Mouse (Mus musculus) kidney, embryonic 16.5 days (tissue): ENCODE data around the gene Ascc3. TPM values are rescaled to one million over a fixed set of nuclear protein-coding genes. Genes with fewer than 3 reads are reported as not detected.
A peak's percentile ranks its signal among the peaks of the same experiment; 100 is the strongest.

Experiments used
- ATAC-seq: fragments of 200-750 bp; cut with Nextera tagmentation; 2 replicates; pipeline ENCODE4 v1.8.0; 2017; ENCODE audit warnings: moderate TSS enrichment; ENCODE audit not compliant: low FRiP score, low TSS enrichment
- H3K27ac ChIP-seq: fragments of 300-500 bp; sonication (generic); 2 replicates; pipeline ENCODE4 v1.5.1; 2014; ENCODE audit warnings: low read length
- H3K27me3 ChIP-seq: fragments of 300-500 bp; sonication (generic); 2 replicates; pipeline ENCODE4 v1.6.1; 2014; ENCODE audit warnings: low read length, control low read depth, mixed read lengths; ENCODE audit not compliant: insufficient read depth
- H3K36me3 ChIP-seq: fragments of 300-500 bp; sonication (generic); 2 replicates; pipeline ENCODE4 v1.6.1; 2014; ENCODE audit warnings: low read length, control low read depth, mixed read lengths; ENCODE audit not compliant: insufficient read depth
- H3K4me1 ChIP-seq: fragments of 300-500 bp; sonication (generic); 2 replicates; pipeline ENCODE4 v1.6.1; 2014; ENCODE audit warnings: low read length, control low read depth, mixed read lengths; ENCODE audit not compliant: insufficient read depth
- H3K4me2 ChIP-seq: fragments of 300-500 bp; sonication (generic); replicated peaks from 2 replicates; pipeline ENCODE4 v1.6.1; 2014; ENCODE audit warnings: low read depth, low read length
- H3K4me3 ChIP-seq: fragments of 300-500 bp; sonication (generic); 2 replicates; pipeline ENCODE4 v1.5.1; 2014; ENCODE audit warnings: mild to moderate bottlenecking, low read length
- H3K9ac ChIP-seq: fragments of 300-500 bp; sonication (generic); replicated peaks from 2 replicates; pipeline ENCODE4 v1.6.1; 2014; ENCODE audit warnings: low read length
- H3K9me3 ChIP-seq: fragments of 300-500 bp; sonication (generic); 2 replicates; pipeline ENCODE4 v1.6.1; 2016; ENCODE audit warnings: low read length, control low read depth
- WGBS: fragments of 180-500 bp; shearing (Covaris S2); extraction: QIAGEN DNeasy Blood & Tissue Kit; methylation state at CpG from one replicate; pipeline ENCODE4 v1.1.7; 2014; 5-methylcytosine and 5-hydroxymethylcytosine counted together
- polyA plus RNA-seq: library from polyadenylated mRNA; unstranded; fragments of >200 nt; fragmentation: Nextera tagmentation; extraction: Ambion mirVana; gene quantifications from 2 replicates; pipeline ENCODE4 v1.2.1, GENCODE M21; 2015

Ascc3 gene
- polyA plus RNA-seq, 1 experiment from 2014 or later: 14.4 TPM

- 88% methylated on average over 2 of the region's 2 CpGs for WGBS
- H3K9me3 ChIP-seq: no peaks in the 10 kb centered on the region
- H3K4me1 ChIP-seq: peaks cover 5% of the 10 kb centered on the region; the same call in 1 of the 2 replicates
- no peak for ATAC-seq
- no peak overlapping the region for H3K4me3 ChIP-seq
- H3K36me3 ChIP-seq: no peaks in the 10 kb centered on the region
- H3K27me3 ChIP-seq: no peaks in the 10 kb centered on the region
- H3K27ac ChIP-seq: no peak overlapping the region
- H3K9ac ChIP-seq: no peak overlapping the region
- H3K4me2 ChIP-seq: no peak overlapping the region
Measured at GRCm38 (mm10) chr10:50806166-50806565, 213.7 kb downstream of the Ascc3 start.

- no peak overlapping the region for H3K4me3 ChIP-seq
- H3K36me3 ChIP-seq: no peaks in the 10 kb centered on the region
- ATAC-seq: no peak
- H3K9ac ChIP-seq: no peak overlapping the region
- WGBS: 94% methylated on average over 1 of the region's 1 CpGs
- no peaks in the 10 kb centered on the region for H3K4me1 ChIP-seq
- H3K27me3 ChIP-seq: no peaks in the 10 kb centered on the region
- no peak overlapping the region for H3K27ac ChIP-seq
- H3K9me3 ChIP-seq: no peaks in the 10 kb centered on the region
- no peak overlapping the region for H3K4me2 ChIP-seq
Measured at GRCm38 (mm10) chr10:50822363-50822762, 229.9 kb downstream of the Ascc3 start.

GRCm38 (mm10) chr10:50826829-50827228, 234.4 kb downstream of the Ascc3 start:
- H3K27ac ChIP-seq: no peak overlapping the region
- no peaks in the 10 kb centered on the region for H3K4me1 ChIP-seq
- no peak overlapping the region for H3K4me2 ChIP-seq
- H3K36me3 ChIP-seq: peaks cover 6% of the 10 kb centered on the region; the same call in 1 of the 2 replicates
- no peak for ATAC-seq
- no peak overlapping the region for H3K9ac ChIP-seq
- no peak overlapping the region for H3K4me3 ChIP-seq
- no peaks in the 10 kb centered on the region for H3K27me3 ChIP-seq
- no peaks in the 10 kb centered on the region for H3K9me3 ChIP-seq

GRCm38 (mm10) chr10:50834533-50834932, 242.1 kb downstream of the Ascc3 start:
- H3K4me3 ChIP-seq: no peak overlapping the region
- 50% methylated on average over 2 of the region's 2 CpGs for WGBS

DNA sequence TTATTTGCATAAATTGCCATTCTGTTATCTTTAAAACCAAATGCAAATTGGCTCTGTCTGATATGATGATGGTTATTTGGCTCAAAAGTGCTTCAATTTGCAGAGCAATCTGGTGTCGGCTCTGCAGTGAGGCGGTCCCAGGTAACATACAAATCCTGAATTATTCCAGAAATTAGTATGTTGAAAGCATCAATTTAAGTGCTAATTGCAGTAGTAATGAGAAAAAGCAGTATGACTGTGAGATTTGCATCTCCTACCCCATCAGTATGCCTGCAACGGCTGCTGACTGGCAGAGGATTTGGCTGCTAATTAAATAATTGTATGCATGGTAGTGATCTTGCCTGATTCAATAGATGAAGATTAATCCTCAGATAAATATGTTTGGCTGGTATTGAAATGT, 250.9 kb downstream of the Ascc3 start:
- no peak for ATAC-seq
- WGBS: 89% methylated on average over 3 of the region's 3 CpGs

More at GRCm38 (mm10) chr10:50834533-50834932, 242.1 kb downstream of the Ascc3 start:
- peaks cover 6% of the 10 kb centered on the region; the same call in 1 of the 2 replicates for H3K36me3 ChIP-seq
- H3K4me1 ChIP-seq: peaks cover 16% of the 10 kb centered on the region
- peak; percentile 51; the same call in 1 of the 2 replicates for ATAC-seq
- H3K9ac ChIP-seq: no peak overlapping the region
- no peaks in the 10 kb centered on the region for H3K9me3 ChIP-seq
- H3K4me2 ChIP-seq: no peak overlapping the region
- no peaks in the 10 kb centered on the region for H3K27me3 ChIP-seq
- H3K27ac ChIP-seq: 0 out of 2 replicates have a peak overlapping the region, but pooled peaks have one; percentile 56

DNA sequence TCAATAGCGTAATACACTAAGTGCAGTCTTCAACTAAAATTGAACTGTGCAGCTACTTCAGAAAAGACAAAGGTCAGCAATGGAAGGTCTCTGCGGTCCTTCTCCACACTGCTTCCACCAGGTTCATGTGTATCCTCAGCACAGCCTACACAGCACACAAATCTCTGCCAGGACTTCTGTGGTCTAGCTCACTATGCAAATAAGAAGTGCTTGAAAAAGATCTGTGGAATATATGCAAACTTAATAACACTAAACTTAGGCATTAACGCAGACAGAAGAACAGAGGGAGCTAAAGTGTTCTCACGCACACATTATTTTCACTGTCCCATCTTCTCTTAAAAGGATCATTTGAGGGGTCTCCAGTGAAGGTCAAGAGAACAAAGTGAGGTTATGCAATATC, 275.7 kb downstream of the Ascc3 start:
- no peaks in the 10 kb centered on the region for H3K27me3 ChIP-seq
- H3K36me3 ChIP-seq: no peaks in the 10 kb centered on the region
- no peak overlapping the region for H3K9ac ChIP-seq
- no peak overlapping the region for H3K27ac ChIP-seq
- no peaks in the 10 kb centered on the region for H3K4me1 ChIP-seq
- no peaks in the 10 kb centered on the region for H3K9me3 ChIP-seq
- H3K4me2 ChIP-seq: no peak overlapping the region
- ATAC-seq: no peak
- no peak overlapping the region for H3K4me3 ChIP-seq
- WGBS: 54% methylated on average over 4 of the region's 4 CpGs

More for the DNA sequence above, 250.9 kb downstream of the Ascc3 start:
- H3K4me1 ChIP-seq: no peaks in the 10 kb centered on the region
- no peak overlapping the region for H3K4me3 ChIP-seq
- H3K9me3 ChIP-seq: no peaks in the 10 kb centered on the region
- H3K9ac ChIP-seq: no peak overlapping the region
- no peak overlapping the region for H3K4me2 ChIP-seq
- no peaks in the 10 kb centered on the region for H3K27me3 ChIP-seq
- H3K36me3 ChIP-seq: 0 out of 2 replicates have a peak, but pooled peaks cover 3% of the 10 kb centered on the region
- no peak overlapping the region for H3K27ac ChIP-seq

GRCm38 (mm10) chr10:50876952-50877351, 284.5 kb downstream of the Ascc3 start:
- Histone ChIP-seq H3K27ac (no peak overlapping the region), H3K4me3 (no peak overlapping the region), H3K36me3 (no peaks in the 10 kb centered on the region), H3K9ac (no peak overlapping the region), H3K27me3 (no peaks in the 10 kb centered on the region), H3K9me3 (no peaks in the 10 kb centered on the region), H3K4me2 (no peak overlapping the region), H3K4me1 (no peaks in the 10 kb centered on the region)
- no peak for ATAC-seq
- WGBS: 84% methylated on average over 5 of the region's 5 CpGs

DNA sequence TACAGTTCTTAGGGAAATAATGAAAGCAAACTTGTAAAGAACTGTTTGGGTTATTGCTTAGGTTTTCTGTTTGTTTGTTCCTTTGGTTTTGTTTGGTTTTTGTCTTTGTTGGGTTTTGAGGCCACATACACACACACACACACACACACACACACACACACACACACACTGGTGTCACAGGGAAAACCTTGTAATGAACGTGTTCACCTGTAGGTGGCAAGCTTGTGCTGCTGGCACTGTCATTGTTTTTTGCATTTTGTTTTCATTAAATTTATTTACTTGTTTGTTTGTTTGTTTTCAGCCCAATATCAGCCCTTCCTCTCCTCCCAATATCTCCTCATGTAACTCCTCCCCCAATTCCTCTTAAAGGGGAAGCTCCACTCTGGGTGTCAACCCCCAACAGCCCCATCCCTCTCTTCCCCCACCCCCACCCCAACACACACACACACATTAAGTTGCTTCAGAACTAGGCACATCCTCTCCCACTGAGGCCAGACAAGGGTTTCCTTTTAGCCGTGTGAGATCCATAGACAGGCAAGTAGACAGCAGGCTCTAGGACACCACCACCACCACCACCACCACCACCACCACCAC, 289.1 kb downstream of the Ascc3 start:
- Histone ChIP-seq H3K4me3 (no peak overlapping the region), H3K4me2 (no peak overlapping the region), H3K36me3 (no peaks in the 10 kb centered on the region), H3K27ac (no peak overlapping the region), H3K9me3 (no peaks in the 10 kb centered on the region), H3K4me1 (no peaks in the 10 kb centered on the region; the same call in 1 of the 2 replicates), H3K27me3 (0 out of 2 replicates have a peak, but pooled peaks cover 5% of the 10 kb centered on the region), H3K9ac (no peak overlapping the region)
- 12% methylated on average over 2 of the region's 2 CpGs for WGBS
- peak; percentile 42; the same call in 1 of the 2 replicates for ATAC-seq

DNA sequence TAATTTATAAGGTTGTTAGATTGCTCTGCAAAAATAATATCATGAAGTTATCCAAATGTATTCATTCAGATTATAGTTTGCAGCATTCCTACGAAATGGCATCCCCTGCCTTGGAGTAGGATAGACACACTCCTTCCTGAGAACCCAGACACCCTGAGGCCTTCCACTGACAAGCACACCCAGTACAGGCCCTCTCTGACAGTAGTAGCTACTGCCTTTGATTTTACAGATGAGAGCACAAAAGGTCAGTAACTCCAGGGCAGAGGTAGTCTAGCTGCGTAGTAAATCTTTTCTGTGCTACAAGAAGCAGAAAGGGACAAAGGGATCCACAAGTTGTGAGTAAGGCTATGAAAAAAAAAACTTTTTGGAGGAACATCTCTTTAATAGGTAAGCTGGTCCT, 289.9 kb downstream of the Ascc3 start:
- H3K9ac ChIP-seq: no peak overlapping the region
- peak; percentile 51; the same call in 1 of the 2 replicates for ATAC-seq
- H3K36me3 ChIP-seq: no peaks in the 10 kb centered on the region
- H3K4me2 ChIP-seq: no peak overlapping the region
- 0 out of 2 replicates have a peak, but pooled peaks cover 5% of the 10 kb centered on the region for H3K27me3 ChIP-seq
- H3K4me3 ChIP-seq: no peak overlapping the region
- H3K9me3 ChIP-seq: no peaks in the 10 kb centered on the region
- H3K4me1 ChIP-seq: no peaks in the 10 kb centered on the region; the same call in 1 of the 2 replicates
- no peak overlapping the region for H3K27ac ChIP-seq
- 37% methylated on average over 2 of the region's 2 CpGs for WGBS

- Histone ChIP-seq H3K9ac (no peak overlapping the region), H3K4me2 (no peak overlapping the region), H3K27me3 (peaks cover 32% of the 10 kb centered on the region), H3K27ac (no peak overlapping the region), H3K4me3 (no peak overlapping the region), H3K4me1 (peaks cover 4% of the 10 kb centered on the region; the same call in 1 of the 2 replicates), H3K36me3 (no peaks in the 10 kb centered on the region), H3K9me3 (no peaks in the 10 kb centered on the region)
- no peak for ATAC-seq
- WGBS: 53% methylated on average over 4 of the region's 4 CpGs
Measured at GRCm38 (mm10) chr10:50886305-50886704, 293.8 kb downstream of the Ascc3 start.
